Mouse (Mus musculus) hindbrain, embryonic 16.5 days (tissue): ENCODE measurements at regions not wholly inside any gene's neighbourhood (a gene's known extent, or its start where the extent isn't known, plus 50 kb on each side); places are given as distances from the start of the nearest gene placed in this dataset.

Experiments
- ATAC-seq: fragments of 200-750 bp; cut with Nextera tagmentation; 2 replicates; pipeline ENCODE4 v1.8.0; 2017; ENCODE audit warnings: moderate TSS enrichment, moderate library complexity
- H3K27ac ChIP-seq: fragments of 300-500 bp; sonication (generic); 2 replicates; pipeline ENCODE4 v1.5.1; 2014; ENCODE audit warnings: low read depth, mild to moderate bottlenecking, control low read depth, low read length, moderate library complexity
- H3K27me3 ChIP-seq: fragments of 300-500 bp; sonication (generic); replicated peaks from 2 replicates; pipeline ENCODE4 v1.6.1; 2014; ENCODE audit warnings: low read length; ENCODE audit not compliant: control insufficient read depth, insufficient read depth
- H3K36me3 ChIP-seq: fragments of 300-500 bp; sonication (generic); 2 replicates; pipeline ENCODE4 v1.6.1; 2014; ENCODE audit warnings: mild to moderate bottlenecking, low read length, moderate library complexity, mixed read lengths; ENCODE audit not compliant: control insufficient read depth, insufficient read depth
- H3K4me1 ChIP-seq: fragments of 300-500 bp; sonication (generic); 2 replicates; pipeline ENCODE4 v1.6.1; 2014; ENCODE audit warnings: low read depth, low read length; ENCODE audit not compliant: control insufficient read depth, insufficient read depth
- H3K4me2 ChIP-seq: fragments of 300-500 bp; sonication (generic); 2 replicates; pipeline ENCODE4 v1.6.1; 2014; ENCODE audit warnings: mild to moderate bottlenecking, low read length, control low read depth, moderate library complexity
- H3K4me3 ChIP-seq: fragments of 300-500 bp; sonication (generic); 2 replicates; pipeline ENCODE4 v1.5.1; 2014; ENCODE audit warnings: mild to moderate bottlenecking, low read length, control low read depth, moderate library complexity
- H3K9ac ChIP-seq: fragments of 300-500 bp; sonication (generic); 2 replicates; pipeline ENCODE4 v1.6.1; 2014; ENCODE audit warnings: low read depth, mild to moderate bottlenecking, control low read depth, low read length, moderate library complexity
- H3K9me3 ChIP-seq: fragments of 300-500 bp; sonication (generic); 2 replicates; pipeline ENCODE4 v1.6.1; 2014; ENCODE audit warnings: mild to moderate bottlenecking, low read length, moderate library complexity; ENCODE audit not compliant: control insufficient read depth
- WGBS: fragments of 180-500 bp; shearing (Covaris S2); extraction: QIAGEN DNeasy Blood & Tissue Kit; methylation state at CpG from one replicate; pipeline ENCODE4 v1.1.7; 2014; 5-methylcytosine and 5-hydroxymethylcytosine counted together

DNA sequence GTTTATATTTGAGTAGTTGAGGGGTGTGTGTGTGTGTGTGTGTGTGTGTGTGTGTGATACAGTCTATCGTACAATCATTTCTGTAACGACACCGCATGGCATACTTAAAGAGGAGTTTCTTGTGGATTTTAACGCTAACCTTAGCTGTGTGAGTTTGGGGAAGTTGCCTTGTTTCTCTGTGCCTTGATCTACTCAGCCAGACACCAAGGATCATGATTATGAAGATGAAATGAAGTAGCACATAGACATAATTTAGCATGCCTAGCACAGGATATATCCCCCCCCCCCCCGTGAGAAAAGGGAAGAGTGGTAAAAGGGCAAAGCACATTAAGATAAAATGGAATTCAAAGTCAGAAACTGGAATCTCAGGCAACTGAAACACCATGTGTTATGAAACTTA, 75.6 kb upstream of the Slc38a2 start:
- no peak for ATAC-seq
- Histone ChIP-seq H3K9me3 (no peaks in the 10 kb centered on the region), H3K4me1 (no peaks in the 10 kb centered on the region), H3K4me2 (no peak overlapping the region), H3K27me3 (no peaks in the 10 kb centered on the region), H3K36me3 (no peaks in the 10 kb centered on the region), H3K9ac (no peak overlapping the region), H3K27ac (no peak overlapping the region), H3K4me3 (no peak overlapping the region)
- WGBS, result 90% methylated on average over 5 of the region's 5 CpGs

DNA sequence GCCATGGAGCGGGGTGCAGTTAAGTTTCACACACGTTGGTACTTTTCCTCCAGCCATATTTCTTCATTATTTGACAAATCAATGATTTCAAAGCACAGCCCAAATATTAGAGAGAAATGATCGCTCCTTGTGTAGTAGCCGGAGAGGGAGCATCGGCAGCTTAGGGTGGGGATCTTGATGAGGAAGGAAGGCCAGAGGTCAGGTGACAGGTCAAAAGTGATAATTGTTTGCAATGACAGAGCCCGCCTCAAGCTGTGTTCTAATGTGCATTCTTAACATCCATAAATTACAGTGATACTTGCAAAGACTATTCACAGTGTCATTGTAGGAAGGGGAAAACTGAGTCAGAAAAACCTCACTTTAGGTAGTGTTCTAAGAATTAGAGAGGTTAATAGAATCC, 75.1 kb upstream of the Slc38a2 start:
- 52% methylated on average over 6 of the region's 6 CpGs for WGBS
- no peak overlapping the region for H3K27ac ChIP-seq
- no peaks in the 10 kb centered on the region for H3K9me3 ChIP-seq
- no peak overlapping the region for H3K4me2 ChIP-seq
- no peak overlapping the region for H3K9ac ChIP-seq
- H3K36me3 ChIP-seq, result no peaks in the 10 kb centered on the region
- no peaks in the 10 kb centered on the region for H3K4me1 ChIP-seq
- no peak for ATAC-seq
- no peak overlapping the region for H3K4me3 ChIP-seq
- H3K27me3 ChIP-seq, result no peaks in the 10 kb centered on the region

DNA sequence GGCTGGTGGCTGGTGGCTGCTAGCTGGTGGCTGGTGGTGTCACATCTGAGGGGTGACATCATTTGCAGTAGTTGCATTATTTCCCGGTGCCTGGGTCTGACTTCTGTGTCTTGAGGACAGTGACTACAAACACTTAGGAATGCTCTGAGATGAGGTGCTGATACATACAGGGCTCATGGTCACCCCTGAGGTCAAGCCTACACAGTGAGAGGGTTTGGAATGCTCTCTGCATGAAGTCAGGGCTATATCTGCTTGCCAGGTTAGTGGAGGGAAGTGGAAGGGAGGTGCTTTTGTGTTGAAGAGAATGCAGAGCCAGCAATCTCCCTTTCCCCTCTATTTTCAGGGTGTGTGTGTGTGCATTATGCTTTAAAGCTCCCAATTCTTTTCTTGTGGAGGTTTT, 74.1 kb upstream of the Slc38a2 start:
- no peak for ATAC-seq
- Histone ChIP-seq H3K4me1 (no peaks in the 10 kb centered on the region), H3K27me3 (no peaks in the 10 kb centered on the region), H3K9ac (no peak overlapping the region), H3K36me3 (no peaks in the 10 kb centered on the region), H3K27ac (no peak overlapping the region), H3K9me3 (no peaks in the 10 kb centered on the region), H3K4me2 (no peak overlapping the region), H3K4me3 (no peak overlapping the region)
- WGBS, result 74% methylated on average over 1 of the region's 1 CpGs

DNA sequence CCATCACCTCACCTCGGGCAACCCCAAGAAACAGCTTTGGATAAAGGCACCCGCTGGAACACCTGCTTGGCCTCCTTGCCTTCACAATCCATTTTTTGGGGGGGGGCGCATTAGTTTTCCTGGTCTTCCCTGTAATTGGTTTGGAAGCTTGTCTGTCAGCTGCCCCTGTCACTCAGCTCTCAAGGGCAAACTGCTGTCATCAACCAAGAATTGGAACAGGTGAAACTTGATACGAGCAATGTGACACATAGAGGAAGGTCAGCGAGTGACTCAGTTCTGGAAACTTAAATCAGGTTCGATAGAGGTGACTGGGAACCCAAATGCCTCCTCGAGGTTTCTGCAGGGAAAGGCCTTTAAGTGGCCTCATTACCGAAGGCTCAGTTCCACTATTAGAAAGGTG, 73.2 kb upstream of the Slc38a2 start:
- Histone ChIP-seq H3K36me3 (no peaks in the 10 kb centered on the region), H3K4me2 (no peak overlapping the region), H3K4me1 (no peaks in the 10 kb centered on the region), H3K9ac (no peak overlapping the region), H3K4me3 (no peak overlapping the region), H3K27me3 (no peaks in the 10 kb centered on the region), H3K9me3 (no peaks in the 10 kb centered on the region), H3K27ac (no peak overlapping the region)
- ATAC-seq, result no peak
- WGBS, result 94% methylated on average over 8 of the region's 8 CpGs

DNA sequence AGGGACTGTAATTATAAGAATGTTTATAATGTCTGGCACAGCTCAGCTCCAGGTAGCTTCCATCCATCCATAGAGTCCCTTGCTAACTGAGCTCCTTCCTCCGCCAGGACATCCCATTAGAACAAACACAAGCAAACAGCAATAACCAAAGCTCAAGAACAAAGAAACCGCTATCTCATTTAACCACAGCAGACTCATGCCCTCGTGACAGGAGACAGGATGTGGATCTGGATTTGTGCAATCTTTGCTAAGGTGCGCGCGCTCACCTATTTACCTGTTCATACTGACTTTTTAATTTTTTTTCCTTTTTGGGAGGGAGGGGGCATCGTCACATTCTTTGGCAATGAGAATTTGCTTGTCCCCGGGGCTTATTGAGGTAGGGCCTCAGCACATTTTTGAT, 71.3 kb upstream of the Slc38a2 start:
- 93% methylated on average over 8 of the region's 8 CpGs for WGBS
- ATAC-seq, result no peak
- no peaks in the 10 kb centered on the region for H3K9me3 ChIP-seq
- no peaks in the 10 kb centered on the region for H3K4me1 ChIP-seq
- H3K9ac ChIP-seq, result no peak overlapping the region
- H3K36me3 ChIP-seq, result no peaks in the 10 kb centered on the region
- no peak overlapping the region for H3K27ac ChIP-seq
- H3K27me3 ChIP-seq, result no peaks in the 10 kb centered on the region
- H3K4me3 ChIP-seq, result no peak overlapping the region
- H3K4me2 ChIP-seq, result no peak overlapping the region

DNA sequence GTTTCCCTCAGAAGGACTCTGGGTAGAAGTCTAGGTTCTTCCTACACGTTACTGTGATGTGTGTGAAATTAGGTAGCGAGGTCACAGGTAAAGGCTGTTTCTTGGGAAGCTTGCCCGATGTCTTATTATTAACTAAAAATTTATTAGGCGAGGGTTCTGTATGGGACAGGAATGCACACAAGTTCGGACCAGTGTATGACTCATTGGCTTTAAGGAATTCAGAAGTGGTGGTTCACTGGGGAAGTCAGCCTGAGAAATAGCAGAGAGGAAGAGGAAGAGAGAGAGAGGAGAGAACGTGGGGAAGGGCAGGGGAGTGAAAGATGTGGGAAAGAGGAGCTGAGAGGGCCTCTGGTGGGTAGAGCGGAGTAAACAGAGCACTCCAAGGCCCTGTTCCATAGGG, 70.8 kb upstream of the Slc38a2 start:
- 87% methylated on average over 7 of the region's 7 CpGs for WGBS
- no peak for ATAC-seq
- H3K4me1 ChIP-seq, result no peaks in the 10 kb centered on the region

DNA sequence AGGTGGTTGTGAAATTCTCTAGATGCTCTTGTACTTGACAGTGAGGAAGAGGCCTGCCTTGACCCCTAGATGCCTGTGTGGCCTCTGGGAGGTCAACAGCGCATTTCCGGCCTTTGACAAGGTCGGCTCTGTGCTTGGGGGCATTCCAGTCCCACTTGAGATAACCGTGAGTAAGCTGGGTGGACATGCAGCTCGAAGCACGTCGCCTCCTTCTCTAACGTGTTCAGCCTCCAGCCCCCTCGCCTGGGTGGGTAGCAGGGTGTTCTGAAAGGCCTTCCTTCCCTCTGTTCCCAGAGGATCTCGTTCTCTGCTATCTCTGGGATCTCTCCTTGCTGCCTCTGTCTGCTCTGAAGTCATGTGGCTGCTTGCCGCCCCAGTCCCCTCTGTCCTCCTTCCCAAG, 70.2 kb upstream of the Slc38a2 start:
- Histone ChIP-seq H3K27me3 (no peaks in the 10 kb centered on the region), H3K4me3 (no peak overlapping the region), H3K9ac (no peak overlapping the region), H3K4me1 (no peaks in the 10 kb centered on the region), H3K4me2 (no peak overlapping the region), H3K36me3 (no peaks in the 10 kb centered on the region), H3K9me3 (no peaks in the 10 kb centered on the region), H3K27ac (no peak overlapping the region)
- WGBS, result 86% methylated on average over 11 of the region's 11 CpGs
- no peak for ATAC-seq

More for the DNA sequence above, 70.8 kb upstream of the Slc38a2 start:
- Histone ChIP-seq H3K9ac (no peak overlapping the region), H3K27ac (no peak overlapping the region), H3K4me3 (no peak overlapping the region), H3K36me3 (no peaks in the 10 kb centered on the region), H3K27me3 (no peaks in the 10 kb centered on the region), H3K4me2 (no peak overlapping the region), H3K9me3 (no peaks in the 10 kb centered on the region)

DNA sequence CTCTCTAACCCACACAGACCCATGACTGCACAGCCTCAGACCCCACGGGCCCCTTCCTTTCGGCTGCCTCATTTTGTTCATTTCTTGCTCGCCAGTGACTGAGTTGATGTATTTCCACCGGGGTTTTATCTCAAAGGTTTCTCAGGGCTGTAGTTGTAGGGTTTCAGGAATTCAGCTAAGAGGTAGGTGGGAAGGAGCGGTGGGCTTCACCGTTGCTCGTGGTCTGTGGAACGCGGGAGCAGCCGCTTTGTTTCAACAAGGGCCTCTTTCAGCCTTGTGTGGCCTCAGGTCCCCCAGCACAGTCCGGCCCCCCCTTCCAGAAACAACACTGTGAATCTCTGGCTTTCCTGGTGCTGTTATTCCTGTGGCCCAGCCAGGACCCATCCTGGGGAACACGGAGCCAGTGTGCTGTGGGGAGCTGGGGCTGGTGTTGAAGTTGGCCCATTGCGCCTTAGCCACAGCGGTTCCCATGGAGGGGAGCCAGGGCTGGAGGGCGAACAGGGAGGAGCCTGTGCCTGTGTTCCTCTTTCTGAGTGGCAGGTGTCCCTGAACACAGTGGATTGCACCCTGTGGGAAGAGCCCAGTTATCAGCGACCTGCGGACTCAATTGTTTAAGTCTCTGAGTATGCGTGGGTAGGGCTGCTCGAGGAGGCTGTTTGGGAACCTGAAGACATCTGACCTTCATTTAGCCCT, 68.9 kb upstream of the Slc38a2 start:
- Histone ChIP-seq H3K36me3 (no peaks in the 10 kb centered on the region), H3K27me3 (no peaks in the 10 kb centered on the region), H3K4me3 (no peak overlapping the region), H3K9ac (no peak overlapping the region), H3K4me2 (no peak overlapping the region), H3K9me3 (no peaks in the 10 kb centered on the region), H3K4me1 (no peaks in the 10 kb centered on the region), H3K27ac (no peak overlapping the region)
- no peak for ATAC-seq
- 69% methylated on average over 19 of the region's 19 CpGs for WGBS

DNA sequence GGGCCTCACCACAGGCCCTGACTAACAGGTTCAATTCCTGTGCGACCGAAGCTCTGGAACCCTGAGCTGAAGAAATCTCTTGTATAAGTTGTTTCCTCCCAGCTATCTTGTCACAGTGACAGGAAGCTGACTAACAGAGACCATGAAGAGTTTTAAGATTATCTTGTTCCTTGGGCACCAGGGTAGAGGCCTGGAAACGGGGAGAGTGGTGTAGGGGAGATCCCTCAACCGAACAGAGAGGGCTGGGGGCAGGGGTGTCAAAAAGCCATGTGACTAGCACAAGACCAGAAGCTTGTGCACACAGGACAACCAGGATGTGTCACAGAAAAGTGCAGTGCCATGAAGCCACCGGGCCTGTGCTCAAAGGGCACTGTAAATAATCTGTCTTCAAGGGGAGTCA, 67.7 kb upstream of the Slc38a2 start:
- Histone ChIP-seq H3K9me3 (no peaks in the 10 kb centered on the region), H3K4me2 (no peak overlapping the region), H3K27ac (no peak overlapping the region), H3K4me3 (no peak overlapping the region), H3K27me3 (no peaks in the 10 kb centered on the region), H3K9ac (no peak overlapping the region), H3K4me1 (no peaks in the 10 kb centered on the region), H3K36me3 (no peaks in the 10 kb centered on the region)
- ATAC-seq, result no peak
- 95% methylated on average over 5 of the region's 5 CpGs for WGBS

DNA sequence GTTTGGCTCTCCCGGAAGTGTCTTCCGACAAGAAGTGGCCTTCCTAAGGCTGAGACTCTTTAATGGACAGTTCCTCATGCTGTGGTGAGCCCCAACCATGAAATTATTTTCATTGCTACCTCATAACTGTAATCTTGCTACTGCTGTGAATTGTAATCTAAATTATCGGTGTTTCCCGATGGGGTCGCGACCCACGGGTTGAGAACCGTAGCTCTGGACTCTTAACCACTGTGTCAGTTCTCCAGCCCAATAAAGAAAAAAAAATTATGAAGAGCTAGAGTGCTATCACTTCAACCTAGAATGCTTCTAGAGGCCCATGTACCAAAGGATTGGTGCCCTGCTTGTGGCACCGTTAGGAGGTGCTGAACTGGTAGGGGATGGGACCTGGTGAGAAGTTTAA, 66.7 kb upstream of the Slc38a2 start:
- H3K4me2 ChIP-seq, result no peak overlapping the region
- no peak for ATAC-seq
- H3K27me3 ChIP-seq, result no peaks in the 10 kb centered on the region
- H3K9ac ChIP-seq, result no peak overlapping the region
- H3K9me3 ChIP-seq, result no peaks in the 10 kb centered on the region
- H3K4me1 ChIP-seq, result no peaks in the 10 kb centered on the region
- no peak overlapping the region for H3K4me3 ChIP-seq
- WGBS, result 96% methylated on average over 9 of the region's 9 CpGs
- H3K27ac ChIP-seq, result no peak overlapping the region
- no peaks in the 10 kb centered on the region for H3K36me3 ChIP-seq
